Mouse (Mus musculus): ENCODE results near the gene Tmem235.
A peak's percentile ranks its signal among the peaks of the same experiment; 100 is the strongest.
"Not testable (repeated sequence)": the region's sequence is repeated elsewhere in the genome, so short reads cannot be mapped to it uniquely, and the experiment has no call there.

Tmem235 gene

DNA sequence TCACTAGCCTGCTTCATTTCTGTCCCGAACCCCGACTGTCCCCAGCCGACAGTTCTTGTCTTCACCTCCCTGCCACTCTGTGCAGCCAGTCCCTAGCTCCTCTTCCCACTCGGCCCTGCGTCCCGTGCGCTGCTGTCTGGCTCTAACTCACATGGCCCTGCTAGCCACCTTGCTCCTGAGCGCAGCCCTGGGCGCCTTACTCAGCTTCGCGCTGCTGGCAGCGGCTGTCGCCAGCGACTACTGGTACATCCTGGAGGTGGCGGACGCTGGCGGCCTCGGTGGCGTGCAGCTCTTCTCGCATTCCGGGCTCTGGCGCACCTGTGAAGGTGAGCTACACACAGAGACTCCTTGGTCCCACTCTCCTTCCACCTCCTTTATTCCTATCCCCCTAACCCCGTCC is at the start of gene Tmem235:
Gene Tmem235 (plus strand): TSS at position 152 of the 400 bp plus-strand sequence.
- no peak for DNase-seq (ENCODE audit: low read depth, low spot score)

DNA sequence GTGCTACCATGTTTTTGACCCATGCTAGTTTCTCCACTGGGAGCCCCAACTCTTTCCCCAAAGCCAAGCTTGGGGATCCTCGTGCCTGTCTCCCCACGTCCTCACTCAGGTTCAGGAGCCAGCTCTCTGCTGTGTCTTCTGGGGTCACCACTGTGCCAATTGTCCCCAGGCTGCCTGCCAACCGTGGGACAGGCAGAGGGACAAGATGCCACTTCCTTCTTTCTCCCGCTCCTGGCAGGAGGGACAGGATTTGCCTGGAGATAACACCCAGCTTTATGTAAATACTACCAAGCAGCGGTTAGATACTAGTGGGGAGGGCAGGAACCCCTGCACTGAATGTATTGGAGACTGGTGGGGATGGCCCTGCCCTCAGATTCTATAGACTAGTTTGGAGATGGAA is 46.7 kb upstream of the Tmem235 start:
- no peak for DNase-seq (ENCODE audit: low read depth, low spot score)

DNA sequence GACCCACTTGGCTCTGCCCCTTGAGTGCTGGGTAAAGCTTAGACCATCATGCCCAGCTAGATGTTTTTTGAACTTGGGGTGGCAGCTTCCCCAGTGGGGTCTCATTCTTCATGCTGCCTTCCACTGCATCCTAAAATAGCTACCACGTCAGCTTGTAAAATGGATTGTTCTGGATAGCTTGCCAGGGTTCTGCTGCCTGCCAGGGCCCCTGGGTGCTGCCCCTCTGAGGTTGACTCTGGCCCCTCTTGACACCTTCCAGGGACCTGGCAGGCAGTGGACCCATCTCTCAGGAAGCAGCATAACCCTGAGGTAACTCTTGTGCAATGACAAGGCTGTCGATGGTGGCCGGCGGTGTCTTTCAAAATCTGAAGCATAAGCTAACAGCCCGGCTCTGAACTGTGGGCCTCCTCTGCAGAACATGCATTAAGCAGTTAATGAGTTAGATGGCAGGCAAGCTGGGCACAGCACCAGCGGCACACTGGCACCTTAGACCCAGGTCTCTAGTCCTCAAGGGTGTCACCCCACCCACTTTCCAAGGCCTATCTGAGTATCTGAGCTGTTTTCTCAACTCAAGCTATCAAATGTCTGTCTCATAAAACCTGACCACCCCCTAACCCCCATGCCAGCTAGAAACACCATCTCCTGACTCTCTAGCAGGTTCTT is 45.7 kb upstream of the Tmem235 start:
- no peak for DNase-seq (ENCODE audit: low read depth, low spot score)

DNA sequence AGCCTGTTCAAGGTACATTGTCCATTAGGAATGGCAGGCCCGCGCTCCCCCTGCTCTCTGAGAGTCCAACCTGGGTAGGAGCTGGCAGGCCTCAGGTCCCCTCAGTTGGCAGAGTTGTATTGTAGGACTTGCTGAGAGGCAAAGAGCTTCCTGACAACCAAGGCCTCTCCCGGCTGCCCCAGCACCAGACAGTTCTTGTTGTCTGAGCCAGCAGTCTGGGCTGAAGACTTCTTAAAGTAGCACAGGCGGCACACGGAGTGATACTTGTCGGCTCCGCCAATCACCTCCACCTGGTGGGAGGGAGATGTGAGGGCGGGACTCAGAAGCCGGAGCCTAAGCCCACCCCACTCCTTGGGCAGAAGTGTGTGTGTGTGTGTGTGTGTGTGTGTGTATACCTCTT is 44.7 kb upstream of the Tmem235 start:
- not testable (repeated sequence) for DNase-seq (ENCODE audit: low read depth, low spot score)

DNA sequence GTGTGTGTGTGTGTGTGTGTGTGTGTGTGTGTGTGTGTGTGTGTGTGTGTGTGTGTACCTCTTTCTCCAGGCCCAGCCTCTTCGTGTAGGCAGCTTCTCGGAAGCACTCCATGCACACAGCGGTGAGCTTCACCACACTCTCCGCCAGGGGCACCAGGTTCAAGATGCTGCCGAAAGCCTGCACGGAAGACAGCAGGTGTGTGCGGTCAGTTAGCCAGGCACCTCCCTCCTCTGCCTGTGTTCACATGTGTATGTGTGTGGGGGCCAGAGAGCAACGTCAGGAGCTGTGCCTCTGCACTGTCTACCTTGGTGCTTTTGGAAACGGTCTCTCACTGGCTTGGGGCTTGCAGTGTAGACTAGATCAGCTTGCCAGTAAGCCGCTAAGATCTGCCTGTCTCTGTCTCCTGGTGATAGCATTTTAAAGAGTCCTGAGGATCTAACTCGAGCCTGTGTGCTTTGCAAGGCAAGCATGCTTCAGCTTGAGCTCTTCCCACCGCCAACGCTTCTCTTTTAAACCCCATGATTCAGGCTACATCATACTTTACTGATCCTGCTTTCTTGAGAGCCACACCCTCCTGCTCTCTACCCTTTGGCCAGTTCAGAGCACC is 44.1 kb upstream of the Tmem235 start:
- peak; percentile 56 for DNase-seq (ENCODE audit: low read depth, low spot score)

DNA sequence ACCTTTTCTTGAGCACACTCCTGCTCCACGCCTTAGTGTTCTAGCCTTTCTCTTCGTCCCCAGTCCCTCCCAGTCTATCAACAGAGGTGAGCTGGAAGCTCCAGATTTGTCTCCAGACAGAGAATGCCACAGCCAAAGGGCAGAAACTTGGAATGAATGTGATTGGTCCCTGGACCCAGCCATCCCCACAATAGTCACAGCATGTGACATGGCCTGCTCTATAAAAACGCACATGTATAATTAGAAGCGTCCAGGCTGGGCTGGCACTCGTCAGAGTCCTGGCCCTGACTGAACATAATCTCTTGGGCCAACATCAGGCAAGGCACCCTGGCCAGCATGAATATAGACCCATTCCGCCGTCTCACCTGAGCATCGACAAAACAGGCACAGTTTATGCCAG is 41.5 kb upstream of the Tmem235 start:
- peak; percentile 23 for DNase-seq (ENCODE audit: low read depth, low spot score)

DNA sequence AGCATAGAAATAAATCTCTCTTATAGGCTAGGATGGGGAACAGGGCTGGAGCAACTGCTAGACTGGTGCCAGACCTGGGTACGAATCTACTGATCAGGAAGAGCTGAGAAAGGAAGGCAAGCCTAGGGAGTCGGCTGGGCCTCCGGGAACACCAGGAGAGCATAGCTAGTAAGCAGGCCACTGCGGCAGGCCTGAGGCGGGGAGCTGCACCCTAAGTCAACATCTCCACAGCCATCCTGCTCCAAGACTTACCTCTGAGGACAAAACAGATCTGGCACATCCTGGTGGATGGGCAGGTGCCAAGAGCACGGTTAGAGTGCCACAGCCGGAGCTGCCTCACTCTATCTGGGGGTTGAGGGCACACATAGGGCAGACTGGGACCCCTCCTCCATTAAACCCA is 40.4 kb upstream of the Tmem235 start:
- DNase-seq (ENCODE audit: low read depth, low spot score) = no peak

DNA sequence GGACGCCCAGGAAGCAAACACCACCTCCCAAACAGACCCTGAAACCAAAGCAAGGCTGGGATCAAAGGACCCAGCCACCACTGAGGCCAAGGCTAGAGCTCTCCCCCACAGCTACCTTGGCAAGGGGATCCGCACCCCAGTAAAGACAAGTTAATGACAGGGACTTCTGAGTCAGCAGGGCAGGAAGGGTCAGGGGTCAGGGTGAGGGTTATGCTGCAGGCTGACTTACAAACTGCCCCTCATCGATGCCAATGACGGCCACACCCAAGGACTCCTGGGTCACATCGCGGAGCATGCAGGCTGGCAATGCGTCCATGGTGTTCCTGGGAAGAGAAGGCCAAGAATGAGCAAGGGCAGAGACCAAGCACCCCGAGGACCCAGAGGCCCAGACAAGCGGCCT is 38.7 kb upstream of the Tmem235 start:
- no peak for DNase-seq (ENCODE audit: low read depth, low spot score)

DNA sequence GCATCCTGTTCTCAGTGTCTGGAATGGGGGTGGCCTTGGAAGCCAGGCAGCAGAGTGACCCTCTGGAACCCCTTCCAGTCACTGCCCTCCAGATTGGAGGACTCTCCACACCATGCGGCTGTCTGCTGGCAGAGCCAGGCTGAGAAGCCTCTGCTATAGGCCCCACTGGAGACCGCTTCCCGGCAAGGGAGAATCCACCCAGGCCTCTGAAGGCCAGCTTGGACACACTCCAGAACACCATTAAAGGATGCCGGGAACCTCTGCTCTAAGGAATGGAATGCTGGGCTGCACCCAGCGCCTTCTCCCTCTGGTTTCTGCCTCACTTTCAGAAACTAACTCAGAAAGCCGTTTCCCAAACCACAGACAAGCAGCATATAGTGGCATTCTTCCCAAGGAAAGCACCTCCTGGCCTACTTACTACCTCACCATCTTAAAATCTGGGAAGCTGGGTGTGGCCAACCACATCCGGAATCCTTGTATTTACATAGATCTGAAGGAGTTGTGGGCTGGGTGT is 37.8 kb upstream of the Tmem235 start:
- peak; percentile 86 for DNase-seq (ENCODE audit: low read depth, low spot score)

DNA sequence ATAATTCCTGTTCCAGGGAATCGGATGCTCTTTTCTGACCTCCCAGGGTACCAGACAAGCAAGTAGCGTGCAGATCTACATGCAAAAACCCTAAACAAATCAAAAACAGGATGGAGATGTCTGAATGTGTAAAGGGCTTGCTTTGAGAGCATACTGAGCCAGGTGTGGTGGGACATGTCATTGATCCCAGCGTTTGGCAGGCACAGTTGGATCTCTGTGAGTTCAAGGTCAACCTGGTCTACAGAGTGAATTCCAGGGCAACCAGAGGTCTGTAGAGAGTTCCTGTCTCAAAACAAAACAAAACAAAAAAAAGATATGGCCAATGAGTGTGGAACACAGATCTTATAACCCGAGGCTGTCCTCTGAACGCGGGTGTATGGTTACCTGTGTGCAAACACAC is 37.1 kb upstream of the Tmem235 start:
- DNase-seq (ENCODE audit: low read depth, low spot score) = peak; percentile 80

DNA sequence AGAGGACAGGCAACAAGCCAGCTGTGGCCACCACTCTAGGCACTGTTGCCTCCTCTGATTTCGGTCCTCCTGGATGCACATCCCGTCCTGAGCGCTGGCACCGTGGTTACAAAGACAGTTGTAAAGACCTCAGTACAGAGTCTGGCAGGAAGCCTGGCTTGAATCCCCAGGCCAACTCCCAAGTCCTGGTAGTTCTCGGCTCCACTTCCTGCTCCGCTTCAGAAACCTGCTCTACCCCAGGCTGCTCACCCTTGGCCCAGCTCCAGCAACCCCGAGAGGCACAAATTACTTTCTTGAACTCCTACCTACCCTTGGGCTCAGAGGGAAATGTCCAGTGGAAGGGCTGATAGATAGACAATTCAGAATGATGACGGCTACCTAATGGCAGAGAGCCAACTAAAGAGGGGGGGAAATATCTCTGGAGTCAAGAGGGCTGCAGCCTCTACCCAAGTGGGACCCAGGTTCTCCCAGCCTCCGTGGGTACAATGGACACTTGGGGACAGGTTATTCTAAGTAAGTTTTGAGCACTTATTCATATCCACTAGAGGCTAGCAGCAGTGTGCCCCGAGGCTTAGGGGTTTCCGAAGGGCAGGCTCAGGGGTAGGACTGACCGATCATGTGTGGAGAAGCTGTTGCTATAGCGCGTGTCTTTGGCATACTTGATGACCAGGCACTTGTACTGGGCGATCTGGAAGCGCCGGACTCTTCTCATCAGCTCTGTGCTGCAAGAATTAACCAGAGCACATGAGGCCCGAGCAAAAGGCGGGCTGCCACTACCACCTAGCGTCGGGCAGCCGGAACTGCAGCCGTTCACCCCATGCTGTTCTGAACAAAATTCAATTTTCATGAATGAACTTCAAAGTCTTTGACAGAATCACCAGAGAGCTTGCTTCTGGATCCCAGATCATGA is 36.2 kb upstream of the Tmem235 start:
- DNase-seq (ENCODE audit: low read depth, low spot score) = peak; percentile 81

DNA sequence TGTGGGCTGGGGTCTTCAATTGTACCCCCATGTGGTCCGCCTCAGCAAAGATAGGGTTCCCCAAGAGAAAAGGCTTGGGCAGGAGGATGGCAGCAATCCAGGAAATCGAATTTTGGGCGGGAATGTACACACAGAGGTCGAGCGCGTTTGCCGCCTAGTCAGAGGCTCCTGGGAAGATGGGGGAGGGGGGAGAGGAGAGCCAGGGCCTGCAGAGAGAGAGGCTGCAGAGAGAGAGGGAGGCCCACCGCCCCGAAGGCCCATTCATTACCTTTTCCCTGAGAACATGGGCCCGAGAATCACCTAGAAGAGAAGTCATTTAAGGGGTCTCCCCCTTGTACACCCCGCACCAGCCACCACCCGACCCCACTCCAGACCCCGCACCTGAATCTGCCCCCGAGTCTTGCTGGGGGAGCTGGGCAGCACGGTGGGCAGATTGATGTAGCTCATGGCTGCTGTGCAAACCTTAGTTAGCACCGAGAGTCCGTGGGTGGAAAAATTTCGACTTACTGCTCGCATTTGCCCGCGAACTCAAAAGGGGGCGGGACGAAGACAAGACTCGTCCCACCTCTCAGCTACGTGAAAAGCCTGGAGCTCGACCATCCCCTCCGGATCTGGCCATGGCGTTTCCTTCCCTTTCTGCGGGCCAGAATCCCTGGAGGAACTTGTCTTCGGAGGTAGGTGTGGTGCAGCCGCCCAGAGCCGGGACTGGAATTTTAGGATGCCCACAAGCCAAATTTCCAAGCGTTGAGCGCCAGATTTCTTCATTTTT is 35.0 kb upstream of the Tmem235 start, which contains the start of the genes Afmid and Tk1:
Gene Afmid (plus strand): TSS at position 592 of the 769 bp plus-strand sequence.
Gene Tk1 (minus strand): TSS at position 760 of the 769 bp plus-strand sequence.
- peak; percentile 97 for DNase-seq (ENCODE audit: low read depth, low spot score)

DNA sequence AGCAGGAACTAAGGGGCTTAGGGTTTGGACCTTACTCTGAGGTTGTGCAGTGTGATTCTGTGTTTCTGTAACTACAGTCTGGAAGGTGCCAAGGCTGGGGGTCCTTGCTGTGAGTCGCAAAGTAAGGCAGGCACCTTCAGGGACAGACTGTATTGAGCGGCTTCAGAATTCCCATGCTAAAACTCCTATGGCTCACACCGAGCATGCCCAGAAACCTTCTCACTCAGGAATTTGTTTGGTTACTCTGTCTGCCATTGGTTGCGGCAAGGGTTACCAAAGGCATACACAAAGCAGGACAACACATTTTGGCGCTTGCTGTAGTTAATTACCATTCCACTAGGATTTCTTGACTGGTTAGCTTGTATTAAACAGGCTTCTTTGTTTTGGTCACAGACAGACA is 34.4 kb upstream of the Tmem235 start:
- peak; percentile 83 for DNase-seq (ENCODE audit: low read depth, low spot score)

DNA sequence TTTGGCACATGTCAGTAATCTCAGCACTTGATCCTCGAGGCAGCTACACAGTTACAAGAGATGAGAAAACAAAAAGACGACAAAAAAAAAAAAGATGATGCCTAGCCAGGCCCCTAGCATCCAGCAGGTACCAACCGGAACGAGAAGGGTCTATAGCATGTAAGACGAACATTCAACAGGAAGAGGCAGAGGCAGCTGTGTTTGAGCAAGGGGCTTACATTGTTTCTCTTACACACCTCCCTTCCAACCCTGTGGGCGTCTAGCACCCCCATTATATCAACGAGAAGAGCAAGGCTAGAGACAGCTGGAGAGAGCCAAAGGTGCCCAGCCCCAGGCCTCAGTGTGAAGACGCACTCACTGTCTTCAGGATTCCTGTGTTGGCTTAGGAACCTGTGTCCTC is 33.6 kb upstream of the Tmem235 start:
- DNase-seq (ENCODE audit: low read depth, low spot score) = no peak

DNA sequence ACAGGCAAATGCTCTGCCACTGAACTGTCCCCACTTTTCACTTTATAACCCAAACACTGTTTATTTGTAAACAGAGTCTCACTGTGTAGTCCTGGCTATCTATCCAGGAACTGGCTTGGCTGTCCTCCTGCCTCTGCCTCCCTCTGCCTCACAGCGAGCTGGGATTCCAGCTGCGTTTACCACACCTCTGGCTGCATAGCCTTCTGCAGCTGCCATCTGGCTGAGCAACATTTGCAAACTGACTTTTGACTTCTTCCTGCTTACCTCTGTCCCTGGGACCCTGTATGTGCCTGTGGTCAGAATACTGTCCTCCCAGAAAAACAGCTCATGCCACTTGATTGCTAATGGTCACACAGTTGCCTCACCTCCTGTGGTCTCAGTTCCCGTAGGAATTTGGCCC is 33.2 kb upstream of the Tmem235 start:
- DNase-seq (ENCODE audit: low read depth, low spot score) = no peak

DNA sequence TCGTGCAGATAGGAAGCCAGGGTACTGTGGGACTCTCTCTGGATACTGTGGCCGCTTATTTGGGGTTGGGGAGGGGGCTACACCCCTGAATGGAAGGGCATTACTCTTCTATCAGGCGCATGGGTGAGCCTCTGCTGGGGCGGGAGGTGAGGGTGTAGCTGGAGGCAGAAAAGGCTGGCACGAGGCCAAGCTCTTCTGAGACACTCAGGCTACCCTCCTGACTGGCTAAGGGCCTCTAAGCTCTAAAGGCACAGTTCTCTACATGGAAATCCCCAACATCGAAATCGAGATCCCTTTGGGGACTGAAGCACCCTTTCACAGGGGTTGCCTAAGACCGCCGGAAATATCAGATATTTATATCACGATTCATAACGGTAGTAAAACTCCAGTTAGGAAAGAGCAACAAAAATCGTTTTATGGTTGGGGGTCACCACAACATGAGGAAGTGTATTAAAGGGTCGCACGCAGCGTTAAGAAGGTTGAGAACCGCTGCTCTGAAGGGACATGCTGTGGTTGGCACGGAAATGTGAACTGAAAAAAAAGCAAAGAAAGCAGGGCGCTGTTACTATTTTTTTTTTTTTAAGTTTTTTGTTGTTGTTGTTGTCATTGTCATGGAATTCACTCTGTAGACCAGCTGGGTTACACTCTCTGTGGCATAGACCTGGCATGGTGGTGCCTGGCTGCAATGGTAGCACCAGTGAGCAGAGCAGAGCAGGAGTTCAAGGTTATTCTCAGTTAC is 32.2 kb upstream of the Tmem235 start:
- no peak for DNase-seq (ENCODE audit: low read depth, low spot score)

DNA sequence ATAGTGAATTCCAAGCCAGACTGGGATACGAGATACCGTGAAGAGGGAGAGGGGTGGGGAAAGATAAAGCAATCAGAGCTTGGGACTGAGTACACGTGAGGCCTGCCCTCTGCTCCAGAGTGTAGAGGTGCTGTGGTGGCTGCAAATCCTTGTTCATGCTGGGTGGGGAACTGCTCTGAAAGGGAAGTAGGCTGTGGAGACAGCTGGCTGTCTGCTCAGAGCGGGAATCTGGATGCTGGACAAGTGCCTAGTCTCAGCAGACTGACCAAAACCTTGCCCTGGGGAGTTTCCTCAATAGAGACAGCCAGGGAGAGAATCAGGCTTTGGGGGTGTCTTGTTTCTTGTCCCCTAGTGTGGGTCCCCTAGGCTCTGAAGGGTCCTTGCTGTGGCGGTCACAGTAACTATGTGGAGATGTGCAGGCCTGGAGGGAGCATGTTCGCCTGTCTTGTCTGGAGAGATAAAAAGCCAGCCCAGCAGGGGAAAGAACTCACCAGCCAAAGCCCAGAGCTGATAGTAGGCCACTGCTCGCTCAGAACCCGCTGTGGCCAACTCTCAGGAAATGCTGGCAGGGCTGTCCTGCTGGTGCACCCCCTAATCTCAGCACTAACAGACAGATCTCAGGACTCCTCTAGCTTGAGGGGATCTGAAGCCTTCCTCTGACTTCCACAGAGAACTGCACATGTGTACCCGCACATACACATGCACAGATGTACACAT is 31.5 kb upstream of the Tmem235 start:
- DNase-seq (ENCODE audit: low read depth, low spot score) = no peak

DNA sequence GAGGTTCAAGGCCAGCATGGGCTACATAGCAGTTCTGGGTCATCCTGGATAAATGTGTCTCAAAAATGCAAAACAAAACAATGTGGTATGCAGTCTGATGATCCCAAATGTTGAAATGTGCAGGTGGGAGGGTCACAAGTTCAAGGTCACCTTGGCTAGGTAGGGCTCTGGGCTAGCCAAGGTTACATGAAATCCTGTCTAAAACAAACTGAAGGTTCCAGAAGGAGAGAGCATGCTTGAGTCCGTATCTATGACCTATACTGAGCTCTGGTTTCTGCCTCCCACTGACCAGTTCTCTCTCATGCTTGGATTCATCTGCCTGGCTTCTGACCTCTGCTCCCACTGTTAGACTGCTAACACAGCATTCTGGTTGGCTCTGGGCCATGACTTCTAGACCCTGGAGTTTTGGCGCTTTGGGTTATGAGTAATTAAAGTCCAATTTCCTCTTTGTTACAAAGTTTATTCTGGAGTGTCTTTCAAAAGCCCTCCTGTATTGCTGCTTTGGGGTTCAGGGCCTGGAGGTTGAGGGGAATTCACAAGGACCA is 30.8 kb upstream of the Tmem235 start:
- peak; percentile 41 for DNase-seq (ENCODE audit: low read depth, low spot score)

DNA sequence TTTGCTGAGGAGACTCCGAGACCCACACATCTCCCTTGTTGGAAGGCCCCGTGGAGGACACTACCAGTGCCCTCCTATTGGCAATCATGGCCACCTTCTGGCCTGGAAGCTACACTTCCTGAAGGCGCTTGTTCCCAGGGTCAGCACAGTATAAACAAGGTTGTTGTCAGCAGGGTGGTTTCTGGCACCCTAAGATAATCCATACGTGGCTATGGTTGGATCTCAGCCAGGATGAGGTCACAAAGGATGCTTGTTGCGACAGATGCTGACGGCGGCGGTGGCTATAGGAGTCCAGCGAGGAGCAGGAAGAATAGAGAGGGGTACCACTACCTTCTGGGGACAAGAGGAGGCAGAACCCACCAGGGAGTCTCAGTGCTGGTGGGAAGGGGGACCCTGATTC is 30.2 kb upstream of the Tmem235 start:
- DNase-seq (ENCODE audit: low read depth, low spot score) = no peak
